Mouse (Mus musculus): ENCODE results near the gene Pank4. TPM values are rescaled to one million over a fixed set of nuclear protein-coding genes. Genes with fewer than 3 reads are reported as not detected.

Pank4 gene
- polyA plus RNA-seq, 1 experiment from 2014 or later, result 40.6 TPM

DNA sequence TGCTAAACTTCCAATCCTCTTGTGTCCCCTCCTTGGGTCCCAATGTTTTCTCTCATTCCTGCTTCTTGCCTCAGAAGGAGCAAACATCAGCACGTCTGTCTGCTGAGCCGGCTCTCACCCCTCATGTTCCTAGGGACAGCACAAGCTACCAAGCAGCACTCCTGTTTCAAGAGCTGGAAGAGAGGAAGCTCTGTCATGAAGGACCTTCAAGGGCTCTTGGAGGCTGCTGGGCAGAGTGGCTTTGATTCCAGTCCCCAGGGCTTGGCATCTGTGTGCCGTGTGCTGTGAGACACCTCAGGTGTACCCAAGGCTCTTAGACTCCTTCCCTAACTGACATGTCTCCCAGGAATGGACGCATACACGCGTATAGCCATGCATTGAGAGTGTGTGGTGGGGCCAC, 17.2 kb downstream of the Pank4 start:
- 86% methylated on average over 6 of the region's 6 CpGs for WGBS

DNA sequence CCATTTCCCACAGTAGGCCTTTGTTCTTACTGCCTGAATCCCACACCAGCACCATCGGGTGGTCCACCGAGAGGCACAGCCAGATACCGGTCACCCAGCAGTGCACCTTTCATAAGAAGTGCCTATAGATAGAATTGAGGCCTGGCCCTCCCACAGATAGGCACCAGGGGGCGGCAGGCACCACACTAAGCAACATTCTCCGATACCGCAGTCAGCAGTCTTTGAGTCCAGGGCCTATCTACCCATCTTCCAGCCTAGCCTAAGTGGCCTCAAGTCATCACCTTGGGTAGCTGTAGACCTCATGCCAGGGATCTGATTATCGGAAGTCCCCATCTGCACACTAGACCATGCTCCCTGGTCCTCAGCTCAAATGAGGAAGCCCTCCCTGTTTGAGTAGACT, 17.6 kb downstream of the Pank4 start:
- Histone ChIP-seq H3K4me1 (ENCODE audit: control insufficient read depth, insufficient read depth, low read length) (0 out of 2 replicates have a peak, but pooled peaks cover 6% of the 10 kb centered on the region), H3K36me3 (ENCODE audit: control insufficient read depth, insufficient read depth, low read length) (peaks cover 11% of the 10 kb centered on the region; the same call in 1 of the 2 replicates), H3K9ac (ENCODE audit: low read length) (no peak overlapping the region; the same call in 1 of the 2 replicates), H3K4me3 (replicated peaks; ENCODE audit: low read length) (no peak overlapping the region), H3K27me3 (ENCODE audit: control insufficient read depth, insufficient read depth, low read length) (no peaks in the 10 kb centered on the region), H3K9me3 (replicated peaks; ENCODE audit: control insufficient read depth, low read length) (no peaks in the 10 kb centered on the region), H3K27ac (ENCODE audit: low read length) (no peak overlapping the region), H3K4me2 (ENCODE audit: low read depth, low read length) (no peak overlapping the region)
- WGBS, result 43% methylated on average over 7 of the region's 7 CpGs
- peak; percentile 22; the same call in 1 of the 2 replicates for ATAC-seq (ENCODE audit: insufficient read depth, low FRiP score)

More for the DNA sequence above, 17.2 kb downstream of the Pank4 start:
- no peak overlapping the region for H3K27ac ChIP-seq (ENCODE audit: low read length)
- no peak overlapping the region for H3K4me2 ChIP-seq (ENCODE audit: low read depth, low read length)
- 0 out of 2 replicates have a peak, but pooled peaks cover 6% of the 10 kb centered on the region for H3K4me1 ChIP-seq (ENCODE audit: control insufficient read depth, insufficient read depth, low read length)
- no peak overlapping the region; the same call in 1 of the 2 replicates for H3K9ac ChIP-seq (ENCODE audit: low read length)
- no peaks in the 10 kb centered on the region for H3K9me3 ChIP-seq (replicated peaks; ENCODE audit: control insufficient read depth, low read length)
- no peak overlapping the region for H3K4me3 ChIP-seq (replicated peaks; ENCODE audit: low read length)
- H3K27me3 ChIP-seq (ENCODE audit: control insufficient read depth, insufficient read depth, low read length), result no peaks in the 10 kb centered on the region
- peaks cover 11% of the 10 kb centered on the region for H3K36me3 ChIP-seq (ENCODE audit: control insufficient read depth, insufficient read depth, low read length)
- 0 out of 2 replicates have a peak, but pooled peaks have one; percentile 1 for ATAC-seq (ENCODE audit: insufficient read depth, low FRiP score)

DNA sequence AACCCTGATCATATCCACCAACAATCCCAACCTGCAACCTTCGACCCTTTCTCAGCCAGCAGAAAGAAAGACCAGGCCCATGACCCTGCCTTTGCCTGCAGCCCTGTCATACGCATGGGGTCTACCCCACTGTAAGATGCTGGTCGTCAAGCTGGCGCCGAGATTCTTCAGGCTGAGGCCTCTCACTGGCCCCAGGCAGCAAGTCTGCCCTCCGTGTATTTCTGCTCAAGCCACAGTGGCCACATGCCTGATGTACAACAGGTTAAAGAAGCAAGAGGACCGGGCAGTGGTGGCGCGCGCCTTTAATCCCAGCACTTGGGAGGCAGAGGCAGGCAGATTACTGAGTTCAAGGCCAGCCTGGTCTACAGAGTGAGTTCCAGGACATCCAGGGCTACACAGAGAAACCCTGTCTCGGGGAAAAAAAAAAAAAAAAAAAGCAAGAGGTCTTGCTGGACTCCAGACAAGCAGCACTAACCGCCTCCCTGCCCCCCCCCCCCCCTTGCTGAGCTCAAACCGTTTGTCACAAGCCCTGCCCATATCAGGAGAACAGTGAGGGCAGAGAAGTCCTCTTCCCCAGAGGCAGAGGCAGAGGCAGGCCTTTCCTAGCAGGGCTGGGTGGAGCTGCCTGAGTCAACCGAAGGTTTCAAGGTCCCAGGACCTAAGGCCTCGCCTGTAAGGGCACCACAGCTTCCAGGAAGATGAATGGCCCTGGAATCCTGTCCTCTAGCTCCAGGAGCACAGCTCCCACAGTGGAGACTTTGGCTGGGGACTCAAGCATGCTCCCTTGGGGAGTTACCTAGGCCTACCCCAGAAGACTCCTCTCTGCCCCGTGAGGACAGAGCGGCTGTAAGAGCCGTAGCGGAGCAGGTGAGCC, 18.6 kb downstream of the Pank4 start:
- no peaks in the 10 kb centered on the region for H3K9me3 ChIP-seq (replicated peaks; ENCODE audit: control insufficient read depth, low read length)
- peaks cover 11% of the 10 kb centered on the region; the same call in 1 of the 2 replicates for H3K36me3 ChIP-seq (ENCODE audit: control insufficient read depth, insufficient read depth, low read length)
- ATAC-seq (ENCODE audit: insufficient read depth, low FRiP score), result no peak
- WGBS, result 67% methylated on average over 18 of the region's 19 CpGs
- H3K27me3 ChIP-seq (ENCODE audit: control insufficient read depth, insufficient read depth, low read length), result no peaks in the 10 kb centered on the region
- no peak overlapping the region for H3K9ac ChIP-seq (ENCODE audit: low read length)
- no peak overlapping the region for H3K4me3 ChIP-seq (replicated peaks; ENCODE audit: low read length)
- H3K4me2 ChIP-seq (ENCODE audit: low read depth, low read length), result no peak overlapping the region
- 0 out of 2 replicates have a peak, but pooled peaks cover 6% of the 10 kb centered on the region for H3K4me1 ChIP-seq (ENCODE audit: control insufficient read depth, insufficient read depth, low read length)
- H3K27ac ChIP-seq (ENCODE audit: low read length), result no peak overlapping the region

DNA sequence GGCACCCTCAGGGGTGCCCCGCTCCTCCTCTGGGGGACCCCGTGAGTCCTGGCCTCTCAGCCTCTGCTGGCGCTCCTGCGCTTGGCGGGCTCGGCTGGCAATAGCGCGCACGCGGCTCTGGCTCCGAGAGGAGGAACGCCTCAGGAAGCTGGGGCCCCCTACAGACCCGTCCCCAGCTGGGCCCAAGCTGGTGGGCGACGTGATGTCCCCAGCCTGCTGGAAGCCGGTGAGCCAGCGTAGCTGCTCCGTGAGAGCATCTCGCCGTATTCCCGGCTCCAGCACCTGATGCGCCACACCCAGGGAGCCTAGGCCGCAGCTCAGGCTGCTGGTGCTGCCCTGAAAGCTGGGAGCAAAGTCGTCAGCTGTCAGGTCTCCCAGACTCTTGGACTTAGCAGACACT, 19.8 kb downstream of the Pank4 start:
- Histone ChIP-seq H3K9me3 (replicated peaks; ENCODE audit: control insufficient read depth, low read length) (no peaks in the 10 kb centered on the region), H3K4me3 (replicated peaks; ENCODE audit: low read length) (no peak overlapping the region), H3K27ac (ENCODE audit: low read length) (no peak overlapping the region), H3K36me3 (ENCODE audit: control insufficient read depth, insufficient read depth, low read length) (no peaks in the 10 kb centered on the region; the same call in 1 of the 2 replicates), H3K4me2 (ENCODE audit: low read depth, low read length) (no peak overlapping the region), H3K4me1 (ENCODE audit: control insufficient read depth, insufficient read depth, low read length) (0 out of 2 replicates have a peak, but pooled peaks cover 6% of the 10 kb centered on the region), H3K9ac (ENCODE audit: low read length) (peak overlapping the region; percentile 5; the same call in 1 of the 2 replicates), H3K27me3 (ENCODE audit: control insufficient read depth, insufficient read depth, low read length) (no peaks in the 10 kb centered on the region)
- WGBS, result 26% methylated on average over 24 of the region's 24 CpGs
- no peak for ATAC-seq (ENCODE audit: insufficient read depth, low FRiP score)

DNA sequence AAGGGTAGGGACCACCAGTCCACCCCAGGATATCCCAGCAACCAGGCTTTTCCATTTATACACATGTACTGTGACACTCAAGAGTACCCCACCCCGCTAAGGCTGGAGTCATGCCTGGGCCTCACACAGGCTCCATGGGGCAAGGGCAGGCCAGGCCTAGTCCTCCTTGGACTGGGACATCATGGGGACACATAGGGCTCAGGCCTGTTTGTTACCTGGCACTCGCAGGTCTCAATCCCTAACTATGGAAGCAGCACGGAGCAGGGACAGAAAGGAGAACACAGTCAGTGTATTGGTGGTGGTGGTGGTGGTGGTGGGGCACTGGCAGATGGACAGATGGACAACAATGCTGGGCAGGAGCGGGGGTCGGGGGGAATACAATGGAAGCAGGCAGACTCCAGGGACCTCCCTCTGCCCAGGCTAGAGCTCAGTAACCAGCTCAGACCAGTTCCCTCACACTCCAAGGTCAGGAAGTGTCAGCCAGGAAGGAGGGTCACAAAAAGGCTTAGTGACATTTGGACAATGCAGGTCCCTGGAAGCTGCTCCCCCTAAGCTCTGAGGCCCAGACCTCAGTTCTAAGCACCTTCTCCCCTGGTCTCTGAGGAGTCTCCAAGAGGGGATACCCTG, 21.3 kb downstream of the Pank4 start:
- ATAC-seq (ENCODE audit: insufficient read depth, low FRiP score), result no peak
- no peak overlapping the region for H3K27ac ChIP-seq (ENCODE audit: low read length)
- no peaks in the 10 kb centered on the region for H3K9me3 ChIP-seq (replicated peaks; ENCODE audit: control insufficient read depth, low read length)
- no peak overlapping the region for H3K4me3 ChIP-seq (replicated peaks; ENCODE audit: low read length)
- no peaks in the 10 kb centered on the region for H3K27me3 ChIP-seq (ENCODE audit: control insufficient read depth, insufficient read depth, low read length)
- WGBS, result 85% methylated on average over 5 of the region's 5 CpGs
- 0 out of 2 replicates have a peak, but pooled peaks cover 6% of the 10 kb centered on the region for H3K4me1 ChIP-seq (ENCODE audit: control insufficient read depth, insufficient read depth, low read length)
- no peaks in the 10 kb centered on the region for H3K36me3 ChIP-seq (ENCODE audit: control insufficient read depth, insufficient read depth, low read length)
- H3K9ac ChIP-seq (ENCODE audit: low read length), result peak overlapping the region; percentile 47; the same call in 1 of the 2 replicates
- H3K4me2 ChIP-seq (ENCODE audit: low read depth, low read length), result no peak overlapping the region

DNA sequence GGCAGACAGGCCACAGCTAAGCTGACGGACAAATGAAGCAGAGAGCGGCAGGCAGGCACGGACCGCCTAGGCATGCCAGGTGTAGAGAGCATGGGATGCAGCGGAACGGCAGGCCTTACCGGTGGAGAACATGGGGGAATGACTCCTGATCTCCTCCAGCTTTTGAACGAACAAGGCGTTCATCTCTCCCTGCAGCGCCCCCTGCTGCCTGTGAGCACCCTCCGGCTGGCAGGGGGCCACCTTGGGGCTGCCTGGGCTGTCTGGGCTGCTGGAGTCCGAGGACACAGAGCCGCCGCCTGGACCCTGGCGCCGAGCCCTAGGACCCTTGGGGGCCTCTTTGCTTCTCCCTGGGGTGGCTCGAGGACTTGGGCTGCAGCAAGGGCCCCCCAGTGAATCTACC, 22.2 kb downstream of the Pank4 start:
- H3K27ac ChIP-seq (ENCODE audit: low read length), result no peak overlapping the region
- no peaks in the 10 kb centered on the region for H3K9me3 ChIP-seq (replicated peaks; ENCODE audit: control insufficient read depth, low read length)
- H3K4me2 ChIP-seq (ENCODE audit: low read depth, low read length), result 0 out of 2 replicates have a peak overlapping the region, but pooled peaks have one; percentile 11
- no peaks in the 10 kb centered on the region for H3K27me3 ChIP-seq (ENCODE audit: control insufficient read depth, insufficient read depth, low read length)
- H3K4me3 ChIP-seq (replicated peaks; ENCODE audit: low read length), result no peak overlapping the region
- 19% methylated on average over 17 of the region's 17 CpGs for WGBS
- no peak for ATAC-seq (ENCODE audit: insufficient read depth, low FRiP score)
- 0 out of 2 replicates have a peak, but pooled peaks cover 6% of the 10 kb centered on the region for H3K4me1 ChIP-seq (ENCODE audit: control insufficient read depth, insufficient read depth, low read length)
- H3K9ac ChIP-seq (ENCODE audit: low read length), result peak overlapping the region; percentile 47; the same call in 1 of the 2 replicates
- no peaks in the 10 kb centered on the region for H3K36me3 ChIP-seq (ENCODE audit: control insufficient read depth, insufficient read depth, low read length)

DNA sequence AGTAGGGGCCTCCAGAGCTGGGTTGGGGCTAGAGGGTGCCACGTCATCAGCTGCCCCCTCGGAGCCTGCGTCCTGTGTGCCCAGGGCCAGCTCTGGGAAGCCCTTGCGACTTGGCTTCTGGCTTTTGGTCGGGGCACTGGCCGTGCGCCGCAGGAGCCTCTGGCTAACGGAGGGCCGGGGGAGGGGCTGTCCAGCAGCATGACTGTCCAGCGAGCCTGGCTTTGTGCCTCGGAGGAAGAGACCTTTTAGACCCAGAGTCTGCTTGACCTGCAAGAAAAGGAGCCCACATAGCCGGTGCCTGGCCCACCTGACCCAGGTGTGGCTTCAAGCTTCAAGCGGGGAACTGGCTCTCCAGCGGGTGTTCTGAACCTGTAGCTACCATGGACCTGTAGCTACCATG, 22.8 kb downstream of the Pank4 start:
- H3K9me3 ChIP-seq (replicated peaks; ENCODE audit: control insufficient read depth, low read length), result no peaks in the 10 kb centered on the region
- H3K4me1 ChIP-seq (ENCODE audit: control insufficient read depth, insufficient read depth, low read length), result 0 out of 2 replicates have a peak, but pooled peaks cover 6% of the 10 kb centered on the region
- no peaks in the 10 kb centered on the region for H3K36me3 ChIP-seq (ENCODE audit: control insufficient read depth, insufficient read depth, low read length)
- no peak for ATAC-seq (ENCODE audit: insufficient read depth, low FRiP score)
- H3K9ac ChIP-seq (ENCODE audit: low read length), result no peak overlapping the region
- H3K27ac ChIP-seq (ENCODE audit: low read length), result no peak overlapping the region
- 78% methylated on average over 15 of the region's 15 CpGs for WGBS
- no peak overlapping the region for H3K4me2 ChIP-seq (ENCODE audit: low read depth, low read length)
- H3K27me3 ChIP-seq (ENCODE audit: control insufficient read depth, insufficient read depth, low read length), result no peaks in the 10 kb centered on the region
- no peak overlapping the region for H3K4me3 ChIP-seq (replicated peaks; ENCODE audit: low read length)

DNA sequence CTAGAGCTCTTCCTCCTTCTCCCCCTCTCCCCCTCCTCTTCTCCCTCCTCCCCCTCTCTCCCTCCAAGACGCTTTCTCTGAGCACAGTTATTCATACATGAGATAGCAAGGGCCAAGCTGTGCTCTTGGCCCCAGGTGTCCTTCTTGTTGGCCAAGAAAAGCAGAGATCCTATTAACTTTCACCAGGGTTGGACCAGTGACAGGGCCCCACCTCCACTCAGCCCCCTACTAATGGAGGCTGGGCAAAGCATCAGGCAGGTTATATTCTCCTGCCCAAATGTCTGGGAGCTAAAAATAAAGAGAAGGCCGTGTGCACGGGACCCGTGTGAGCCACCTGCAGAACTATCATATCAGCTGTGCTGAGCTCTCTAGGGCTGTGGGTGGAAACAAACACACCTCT, 31.0 kb downstream of the Pank4 start:
- H3K9me3 ChIP-seq (replicated peaks; ENCODE audit: control insufficient read depth, low read length), result no peaks in the 10 kb centered on the region
- H3K4me2 ChIP-seq (ENCODE audit: low read depth, low read length), result no peak overlapping the region
- no peaks in the 10 kb centered on the region for H3K36me3 ChIP-seq (ENCODE audit: control insufficient read depth, insufficient read depth, low read length)
- WGBS, result 62% methylated on average over 4 of the region's 4 CpGs
- no peak overlapping the region for H3K9ac ChIP-seq (ENCODE audit: low read length)
- no peak overlapping the region for H3K4me3 ChIP-seq (replicated peaks; ENCODE audit: low read length)
- no peaks in the 10 kb centered on the region for H3K27me3 ChIP-seq (ENCODE audit: control insufficient read depth, insufficient read depth, low read length)
- H3K4me1 ChIP-seq (ENCODE audit: control insufficient read depth, insufficient read depth, low read length), result no peaks in the 10 kb centered on the region
- H3K27ac ChIP-seq (ENCODE audit: low read length), result no peak overlapping the region
- no peak for ATAC-seq (ENCODE audit: insufficient read depth, low FRiP score)

Measured in stomach, embryonic 16.5 days (tissue).